Mouse (Mus musculus): ENCODE data around the gene 2310057M21Rik. TPM values are rescaled to one million over a fixed set of nuclear protein-coding genes. Genes with fewer than 3 reads are reported as not detected.
A peak's percentile ranks its signal among the peaks of the same experiment; 100 is the strongest.
"Not testable (repeated sequence)": the region's sequence is repeated elsewhere in the genome, so short reads cannot be mapped to it uniquely, and the experiment has no call there.

2310057M21Rik gene
- total RNA-seq (2021), result 10 to 100 TPM; 22.6 to 33.1 TPM

- intact Hi-C loops (cut with DNase I), result loop anchor here (5.0 kb wide), 1 partner anchor 200 kb away; the partner anchor contains the start of gene Bub3
- DNase-seq (ENCODE audit: low spot score in 2 of 2), result peak; percentile 91 to 97
Measured at GRCm38 (mm10) chr7:131362615-131363300, at the start of gene 2310057M21Rik. TSS of gene 2310057M21Rik (minus strand) at chr7:131362759.

DNA sequence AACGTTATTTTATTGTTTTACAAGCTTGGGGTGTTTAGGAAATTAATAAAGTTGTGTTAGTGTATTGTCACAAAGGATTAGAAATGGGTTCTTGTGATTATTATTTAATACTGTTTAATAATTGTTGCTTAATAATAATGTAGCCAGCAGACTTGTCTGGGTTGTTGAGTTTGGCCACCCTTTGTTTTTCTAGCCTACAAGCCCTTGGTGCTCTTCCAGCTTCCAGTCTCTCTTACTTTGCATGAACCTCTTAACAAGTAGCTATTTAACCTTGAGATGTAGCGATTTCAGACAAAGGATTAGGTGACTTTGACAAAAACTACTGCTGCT, 49.3 kb upstream of the 2310057M21Rik start:
- intact Hi-C loops (cut with DNase I), result no loop called here
- no peak for DNase-seq (ENCODE audit: low spot score in 2 of 2)

DNA sequence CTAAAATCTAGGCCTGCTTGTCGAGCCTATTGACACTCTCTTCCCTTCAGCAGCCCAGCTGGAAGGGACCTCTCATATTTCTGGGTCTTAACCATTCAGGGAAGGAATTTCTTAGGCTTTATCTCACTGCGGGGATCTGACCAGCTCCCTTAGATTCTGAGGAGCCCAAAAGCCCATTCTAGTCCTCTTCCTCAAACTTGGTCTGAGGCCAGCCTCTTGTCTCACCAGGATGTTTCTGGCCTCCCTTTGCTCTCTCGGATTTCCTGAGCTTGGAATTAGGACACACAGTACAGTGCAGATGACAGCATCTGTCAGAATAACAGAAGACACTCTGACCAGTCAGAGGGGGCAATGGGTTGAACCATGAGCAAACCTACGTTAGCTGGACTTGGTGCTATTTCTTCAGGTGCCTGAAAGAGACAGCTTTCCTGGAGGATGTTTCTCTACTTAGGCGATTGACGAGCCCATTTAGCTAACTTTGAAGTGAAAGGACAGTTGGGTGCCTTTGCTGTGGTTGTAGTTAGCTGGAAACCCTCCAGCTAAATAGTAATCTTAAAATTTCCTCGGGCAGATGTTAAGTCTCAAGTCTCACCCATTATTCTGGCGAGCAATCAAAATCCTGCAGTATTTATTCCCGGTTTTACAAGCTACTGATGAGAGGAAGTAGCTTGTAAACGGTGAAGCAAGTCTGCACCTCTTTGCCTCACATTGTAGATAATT, 48.8 kb upstream of the 2310057M21Rik start:
- intact Hi-C loops (cut with DNase I), result no loop called here
- DNase-seq (ENCODE audit: low spot score in 2 of 2), result peak in 1 of 2 experiments; percentile 6

GRCm38 (mm10) chr7:131410416-131411058, 48.0 kb upstream of the 2310057M21Rik start, which contains the start of the genes Ikzf5 and Acadsb:
TSS of gene Ikzf5 (minus strand) at chr7:131410521.
TSS of gene Acadsb (plus strand) at chr7:131410601.
- peak; percentile 98 to 99 for DNase-seq (ENCODE audit: low spot score in 2 of 2)
- intact Hi-C loops (cut with DNase I), result no loop called here

GRCm38 (mm10) chr7:131409988-131410385, 47.4 kb upstream of the 2310057M21Rik start:
- DNase-seq (ENCODE audit: low spot score in 2 of 2), result no peak
- intact Hi-C loops (cut with DNase I), result no loop called here

- intact Hi-C loops (cut with DNase I), result no loop called here
- DNase-seq (ENCODE audit: low spot score in 2 of 2), result peak in 1 of 2 experiments; percentile 14
Measured at GRCm38 (mm10) chr7:131409321-131409987, 46.9 kb upstream of the 2310057M21Rik start.

DNA sequence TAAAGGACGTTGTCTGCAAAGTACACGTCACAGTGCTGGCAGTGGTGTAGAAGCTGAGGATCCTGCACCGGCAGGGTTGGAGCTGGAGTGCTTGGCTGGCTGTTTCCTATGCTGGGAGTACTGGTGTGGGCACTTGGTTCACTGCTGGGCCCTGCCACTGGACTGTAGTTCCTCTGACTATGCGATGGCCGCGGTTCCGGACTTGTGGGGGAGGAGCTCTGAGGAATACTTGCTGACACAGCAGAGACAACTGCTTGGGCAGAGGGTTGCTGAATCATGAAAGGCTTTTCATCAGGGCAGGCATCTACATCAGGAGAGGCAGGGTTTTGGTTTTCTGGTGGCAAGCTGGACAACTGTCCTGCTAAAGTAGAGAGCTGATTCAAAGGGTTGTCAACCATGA, 29.2 kb upstream of the 2310057M21Rik start:
- intact Hi-C loops (cut with DNase I); DNase-seq (ENCODE audit: low spot score in 2 of 2): not testable (repeated sequence)

DNA sequence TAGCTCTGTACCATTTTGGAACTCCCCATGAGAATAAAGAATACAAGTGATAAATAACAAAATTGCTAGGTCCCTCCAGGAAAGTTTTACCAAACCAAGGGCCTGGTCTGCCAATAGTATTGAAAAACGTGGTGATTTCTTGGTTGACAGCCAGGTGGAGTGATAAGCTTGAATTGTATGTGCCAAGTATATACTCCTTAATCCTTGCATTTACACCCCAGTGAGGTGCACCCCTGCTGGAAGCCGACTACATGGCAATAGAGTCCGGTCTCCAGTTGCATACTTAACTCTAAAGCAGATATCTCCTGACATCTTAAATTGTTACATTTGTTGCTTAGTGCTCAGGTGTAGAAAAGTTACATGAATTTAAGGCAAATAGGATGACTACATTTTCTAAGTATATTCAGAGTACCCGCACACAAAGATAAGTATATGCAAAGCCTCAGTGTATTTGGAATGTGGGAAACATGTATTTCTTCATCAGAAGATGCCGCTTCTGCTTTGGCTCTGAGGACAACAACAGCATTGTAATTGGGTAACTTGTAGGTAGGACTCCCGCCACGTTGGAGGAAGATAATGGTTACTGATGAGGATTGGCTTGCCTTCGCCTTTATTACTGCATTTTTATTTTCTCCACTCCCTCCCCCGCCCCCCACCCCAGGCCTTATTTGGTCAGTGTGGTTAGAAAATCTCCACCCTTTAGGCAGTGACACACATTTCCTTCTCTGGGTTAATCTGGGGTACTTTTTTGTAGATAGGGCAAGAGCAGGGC, 9.5 kb upstream of the 2310057M21Rik start:
- intact Hi-C loops (cut with DNase I), result no loop called here
- DNase-seq (ENCODE audit: low spot score in 2 of 2), result no peak

DNA sequence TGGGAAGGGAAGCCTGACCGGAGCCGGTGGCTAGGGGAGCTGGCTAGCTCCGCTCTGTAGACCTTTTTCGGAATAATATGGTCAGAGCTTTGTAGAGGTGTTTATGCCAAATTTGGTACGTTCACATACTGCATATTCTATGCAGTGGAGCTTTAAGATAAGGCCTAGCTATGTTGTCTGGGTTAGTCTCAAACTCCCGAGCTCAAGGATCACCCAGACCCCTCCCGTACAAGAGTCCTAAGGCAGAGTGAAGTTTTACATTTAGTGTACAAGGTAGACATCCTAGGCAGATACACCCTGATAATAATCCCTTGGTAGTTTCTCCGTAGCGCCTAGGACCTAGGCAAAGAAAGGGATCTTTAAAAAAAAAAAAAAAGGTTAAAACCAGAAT, 8.9 kb upstream of the 2310057M21Rik start:
- DNase-seq (ENCODE audit: low spot score in 2 of 2), result no peak
- intact Hi-C loops (cut with DNase I), result no loop called here

GRCm38 (mm10) chr7:131370648-131371469, 8.3 kb upstream of the 2310057M21Rik start, which contains the start of gene Pstk:
TSS of gene Pstk (plus strand) at chr7:131371141.
- peak; percentile 92 to 93 for DNase-seq (ENCODE audit: low spot score in 2 of 2)
- intact Hi-C loops (cut with DNase I), result no loop called here

- intact Hi-C loops (cut with DNase I), result loop anchor here (5.0 kb wide), 1 partner anchor 198 kb away; the partner anchor contains the start of gene Bub3
- DNase-seq (ENCODE audit: low spot score in 2 of 2), result no peak
Measured at GRCm38 (mm10) chr7:131364131-131364530, 1.6 kb upstream of the 2310057M21Rik start.

DNA sequence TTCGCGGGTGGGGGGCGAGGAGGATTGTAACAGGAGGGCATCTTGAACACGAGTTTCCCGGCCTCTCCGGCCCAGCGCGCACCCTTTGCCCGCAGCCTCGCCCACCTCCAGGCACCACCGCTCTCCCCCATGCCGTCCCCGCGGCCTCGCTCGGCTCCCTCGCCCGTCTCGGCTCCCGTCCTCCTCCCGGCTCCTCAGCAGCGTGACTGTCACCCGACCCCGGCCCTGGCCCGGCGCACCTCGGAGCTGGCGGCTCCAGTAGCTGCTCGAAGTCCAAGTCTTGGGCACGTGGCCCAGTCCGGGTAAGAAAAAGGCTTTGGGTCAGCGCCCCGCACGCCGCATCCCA, 317 bp downstream of the 2310057M21Rik start:
- intact Hi-C loops (cut with DNase I), result loop anchor here (5.0 kb wide), 1 partner anchor 200 kb away; the partner anchor contains the start of gene Bub3
- no peak for DNase-seq (ENCODE audit: low spot score in 2 of 2)

DNA sequence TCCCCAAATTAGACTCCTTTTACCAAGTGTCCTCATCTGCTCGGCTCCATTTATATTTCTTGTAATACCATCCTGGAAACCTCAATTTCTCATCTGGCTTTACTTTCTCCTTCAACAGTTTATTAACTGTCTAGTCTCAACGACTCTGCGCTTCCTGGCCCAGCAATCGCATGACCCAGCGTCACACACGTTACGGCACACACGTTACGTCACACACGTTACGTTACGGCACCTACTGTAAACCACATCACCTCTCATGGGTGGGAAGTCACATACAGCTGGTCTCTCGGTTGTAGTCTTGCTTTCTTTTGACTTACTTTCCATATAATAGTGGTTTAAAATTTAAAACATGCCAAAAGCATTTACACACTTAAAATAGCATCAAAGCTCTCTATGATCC, 6.5 kb downstream of the 2310057M21Rik start:
- no peak for DNase-seq (ENCODE audit: low spot score in 2 of 2)
- intact Hi-C loops (cut with DNase I), result no loop called here

- DNase-seq (ENCODE audit: low spot score in 2 of 2), result no peak
- intact Hi-C loops (cut with DNase I), result no loop called here
Measured at GRCm38 (mm10) chr7:131345856-131346541, 16.6 kb downstream of the 2310057M21Rik start.

DNA sequence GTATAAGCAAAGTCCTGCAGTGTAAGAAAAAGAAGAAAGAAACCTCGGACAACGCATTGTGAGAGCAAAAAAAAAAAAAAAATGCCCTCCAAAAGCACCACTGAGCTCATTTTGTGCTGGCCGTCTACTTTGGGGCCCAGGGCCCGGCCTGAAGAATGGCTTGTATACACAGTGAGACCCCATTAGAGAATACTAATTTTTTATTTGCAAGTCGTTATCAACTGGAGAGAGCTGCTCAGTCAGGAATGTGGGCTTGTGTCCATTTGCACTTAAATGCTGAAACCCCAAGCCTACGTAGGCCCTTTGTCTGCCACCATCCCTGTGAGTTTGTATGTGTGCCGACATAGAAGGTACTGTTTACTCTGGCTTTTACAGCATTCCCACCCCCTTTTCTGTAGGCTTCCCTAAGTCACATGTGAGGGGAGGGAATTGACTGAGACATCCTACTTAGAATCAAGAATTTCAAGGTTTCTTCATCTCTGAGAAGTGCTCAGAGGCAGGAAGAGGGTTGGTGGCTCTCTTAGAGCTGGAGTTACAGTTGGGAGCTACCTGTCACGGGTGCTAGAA, 25.0 kb downstream of the 2310057M21Rik start:
- intact Hi-C loops (cut with DNase I), result no loop called here
- no peak for DNase-seq (ENCODE audit: low spot score in 2 of 2)

DNA sequence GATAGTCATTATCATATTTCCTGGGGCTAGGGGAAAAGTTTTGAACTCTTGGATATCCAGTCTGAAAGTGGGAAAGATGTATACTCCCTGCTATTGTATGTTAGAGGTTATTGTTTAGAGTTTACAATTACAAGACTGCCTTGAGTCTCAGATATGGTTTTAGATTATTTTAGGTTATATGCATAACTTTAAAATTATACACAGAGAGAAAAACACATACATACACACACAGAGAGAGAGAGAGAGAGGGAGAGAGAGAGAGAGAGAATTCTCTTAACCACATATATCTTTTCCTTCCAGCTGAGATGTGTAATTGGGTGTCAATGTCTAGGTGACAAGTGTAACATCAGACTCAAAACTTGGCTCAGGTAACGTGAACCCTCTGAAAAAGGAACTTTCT, 29.0 kb downstream of the 2310057M21Rik start, which contains the start of gene Fam24a:
TSS of gene Fam24a (plus strand) at position 301 of the 400 bp plus-strand sequence.
- DNase-seq (ENCODE audit: low spot score in 2 of 2), result no peak
- intact Hi-C loops (cut with DNase I), result loop anchor here (5.0 kb wide), 2 partner anchors 151 to 221 kb away; no protein-coding TSS in a partner anchor

DNA sequence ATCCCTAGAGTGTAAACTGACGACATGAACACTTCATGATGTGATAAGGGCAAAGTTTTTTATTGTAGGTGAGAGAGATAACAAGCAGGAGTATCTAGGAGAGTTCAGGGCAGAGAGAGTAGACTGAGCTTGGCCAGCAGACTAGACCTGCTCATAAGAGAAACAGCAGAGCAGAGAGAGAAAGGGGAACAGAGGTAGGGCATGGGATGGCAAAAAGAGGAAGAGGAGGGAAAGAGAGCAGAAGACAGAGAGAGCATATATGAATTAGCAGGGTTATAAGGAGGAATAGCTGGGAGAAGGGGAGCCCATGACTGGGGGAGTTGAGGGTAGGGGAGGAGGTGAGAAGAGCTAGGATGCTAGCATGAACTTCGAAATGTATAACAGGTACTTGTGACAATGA, 30.9 kb downstream of the 2310057M21Rik start:
- intact Hi-C loops (cut with DNase I), result loop anchor here (5.0 kb wide), 2 partner anchors 149 to 219 kb away; no protein-coding TSS in a partner anchor
- DNase-seq (ENCODE audit: low spot score in 2 of 2), result no peak

Data from left cerebral cortex, postnatal 25 days (tissue).